Mouse (Mus musculus) adrenal gland, postnatal 10 days (tissue): ENCODE results near the gene Spef1. TPM values are rescaled to one million over a fixed set of nuclear protein-coding genes. Genes with fewer than 3 reads are reported as not detected.
"Not testable (repeated sequence)": the region's sequence is repeated elsewhere in the genome, so short reads cannot be mapped to it uniquely, and the experiment has no call there.

Experiments used
- DNase-seq: peaks from one replicate; pipeline ENCODE4 v3.0.0; 2021; ENCODE audit warnings: mixed read lengths
- long read RNA-seq, 2 experiments: library from polyadenylated mRNA; stranded (forward); transcript quantifications; one replicate each; pipeline ENCODE4 v2.0.0; 2021
- total RNA-seq, 2 experiments: library from RNA; stranded (reverse); gene quantifications; 2 replicates each; pipeline ENCODE4 v1.2.3; 2021

Gene Spef1
- total RNA-seq: 10 to 100 TPM in 1 of 2 experiments, 1 to 10 TPM in 1; 7.4 to 10.5 TPM
- long read RNA-seq, experiment 1, partial matches to known transcripts: 0 of 3 reads
- long read RNA-seq, experiment 1, other reads (novel, unspliced or antisense): 1 of 3 reads
- long read RNA-seq, experiment 2, partial matches to known transcripts: 0 of 5 reads
- long read RNA-seq, experiment 2, other reads (novel, unspliced or antisense): 4 of 5 reads

DNA sequence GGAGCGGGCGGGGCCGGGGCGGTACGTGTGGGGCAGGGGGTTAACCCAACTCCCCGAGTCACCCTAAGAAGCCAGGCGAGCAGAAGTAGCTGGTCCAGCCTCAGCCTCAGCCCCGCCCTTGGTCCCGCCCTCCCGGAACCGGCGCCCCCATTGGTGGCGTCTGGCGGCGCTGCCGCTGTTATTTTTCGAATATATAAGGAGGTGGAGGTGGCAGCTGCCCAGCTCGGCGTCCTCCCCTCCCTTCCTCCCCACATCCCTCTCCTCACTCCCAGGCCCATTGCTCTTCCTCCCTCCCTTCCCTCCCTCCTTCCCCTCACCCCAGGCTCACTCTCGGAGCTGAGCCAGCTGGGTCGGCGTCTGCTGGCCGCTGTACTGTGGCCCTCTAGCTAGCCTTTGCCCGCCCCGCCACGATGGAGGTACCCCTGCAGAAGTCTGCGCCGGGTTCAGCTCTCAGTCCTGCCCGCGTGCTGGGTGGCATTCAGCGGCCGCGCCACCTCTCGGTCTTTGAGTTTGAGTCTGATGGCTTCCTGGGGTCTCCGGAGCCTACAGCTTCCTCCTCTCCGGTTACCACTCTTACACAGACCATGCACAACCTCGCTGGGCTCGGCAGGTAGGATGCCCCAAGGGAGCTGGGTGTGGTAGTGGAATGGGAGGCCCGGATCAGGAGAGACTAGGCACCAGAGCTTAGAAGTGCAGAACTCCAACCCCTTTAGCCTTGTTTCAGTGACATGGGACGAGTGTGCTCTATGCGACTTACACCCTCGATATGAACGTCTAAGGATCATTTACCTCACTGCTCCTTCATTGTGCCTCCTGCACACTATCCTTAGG lies at the start of gene Spef1, which contains the start of gene Cdc25b:
Gene Spef1 (minus strand): TSS at position 512 of the 831 bp plus-strand sequence.
Gene Cdc25b (plus strand): TSS at position 179 of the 831 bp plus-strand sequence.
- DNase-seq: peak; percentile 91

DNA sequence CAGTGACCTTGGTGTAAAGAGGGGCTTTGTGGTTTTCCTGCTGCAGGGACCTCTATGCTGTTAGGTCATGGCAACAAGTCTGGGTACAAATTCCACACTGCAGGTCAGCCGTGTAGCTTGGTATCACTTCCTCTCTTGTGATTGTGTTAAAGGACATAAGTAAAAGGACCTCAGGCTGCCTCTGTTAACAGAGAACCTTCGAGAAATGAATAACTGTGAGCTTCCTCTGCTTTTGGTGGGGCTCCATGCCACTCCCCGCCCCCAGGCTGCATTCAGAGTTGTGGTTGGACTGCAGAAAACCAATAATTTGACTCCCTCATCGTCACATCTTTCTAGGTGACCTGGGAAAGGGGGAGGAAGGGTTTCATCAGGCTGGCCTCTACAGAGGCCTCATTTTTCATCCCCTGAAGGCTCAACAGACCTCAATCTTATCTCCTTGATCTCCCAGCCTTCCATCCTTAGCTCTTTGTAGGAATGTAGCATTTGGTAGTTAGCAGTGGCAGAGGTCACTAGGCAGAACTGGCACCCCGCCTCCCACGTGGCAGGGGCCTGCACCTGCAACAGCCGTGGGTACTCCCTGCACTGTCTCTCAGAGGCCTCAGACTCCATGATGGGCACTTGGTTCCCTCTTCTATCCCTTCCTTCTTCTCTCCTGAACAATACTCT lies 48.0 kb upstream of the Spef1 start:
- peak; percentile 37 for DNase-seq

DNA sequence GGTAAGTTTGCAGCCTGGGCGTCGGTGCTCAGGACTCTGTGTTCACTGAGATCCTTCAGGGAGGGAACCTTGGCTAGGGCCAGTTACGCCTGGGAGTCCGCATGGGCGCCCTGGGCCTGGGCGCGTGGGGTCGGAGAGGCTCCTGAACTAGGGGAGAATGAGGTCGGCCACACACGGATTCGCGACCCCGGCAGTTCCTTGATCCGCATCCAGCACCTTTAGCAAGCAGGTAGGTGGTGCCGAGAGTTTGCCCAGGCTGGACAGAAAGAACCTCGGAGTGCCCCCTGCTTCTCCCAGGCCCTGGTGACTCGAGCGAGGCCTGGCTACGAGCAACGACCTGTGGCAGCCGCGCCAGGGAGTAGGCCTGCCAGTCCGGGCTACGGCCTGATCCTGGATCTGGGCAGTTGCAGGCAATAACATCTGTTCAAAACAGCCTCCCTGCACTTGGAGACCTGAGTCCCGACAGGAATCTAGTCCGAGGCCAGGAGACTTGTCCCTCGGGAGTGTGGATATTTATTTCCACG lies 47.1 kb upstream of the Spef1 start:
- peak; percentile 58 for DNase-seq

DNA sequence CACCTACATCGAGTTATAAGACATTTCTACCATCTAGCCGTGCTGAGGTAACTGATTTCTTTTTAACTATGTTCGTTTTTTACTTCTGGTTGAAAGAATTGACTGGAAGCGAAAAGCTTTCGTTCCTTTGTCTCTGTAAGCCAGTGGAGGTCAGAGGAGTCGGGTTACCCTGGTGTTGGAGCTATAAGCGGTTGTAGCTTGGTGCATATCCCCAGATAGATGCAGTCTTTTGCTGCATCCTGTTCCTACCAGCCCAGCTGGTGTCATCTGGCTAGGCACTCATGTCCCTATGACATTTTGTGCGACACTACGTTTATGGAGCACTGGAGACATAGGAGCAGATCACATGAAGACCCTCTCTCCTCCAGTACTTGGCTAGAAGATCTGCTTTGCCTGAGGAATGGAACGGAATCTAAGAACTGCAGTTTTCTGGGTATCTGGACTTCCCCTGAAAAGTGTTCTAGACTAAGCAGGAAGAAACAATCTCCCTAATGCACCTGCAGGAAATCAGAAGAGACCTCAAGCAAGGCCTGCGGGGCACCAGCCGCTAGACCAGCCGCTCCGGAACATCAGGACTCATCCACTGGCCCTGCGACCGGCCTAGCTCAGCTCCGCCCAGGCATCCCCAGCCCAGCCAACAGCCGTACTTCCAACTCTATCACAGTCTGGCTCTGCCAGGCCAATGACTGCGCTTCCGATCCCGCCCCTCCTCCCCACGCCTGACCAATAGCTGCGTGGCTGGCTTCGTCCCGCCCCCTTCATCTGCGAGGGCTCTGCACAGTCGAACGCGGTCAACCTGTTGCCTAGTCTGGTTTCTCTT lies 46.4 kb upstream of the Spef1 start, which contains the start of gene Mavs:
Gene Mavs (plus strand): TSS at position 757 of the 820 bp plus-strand sequence.
- DNase-seq: peak; percentile 97

DNA sequence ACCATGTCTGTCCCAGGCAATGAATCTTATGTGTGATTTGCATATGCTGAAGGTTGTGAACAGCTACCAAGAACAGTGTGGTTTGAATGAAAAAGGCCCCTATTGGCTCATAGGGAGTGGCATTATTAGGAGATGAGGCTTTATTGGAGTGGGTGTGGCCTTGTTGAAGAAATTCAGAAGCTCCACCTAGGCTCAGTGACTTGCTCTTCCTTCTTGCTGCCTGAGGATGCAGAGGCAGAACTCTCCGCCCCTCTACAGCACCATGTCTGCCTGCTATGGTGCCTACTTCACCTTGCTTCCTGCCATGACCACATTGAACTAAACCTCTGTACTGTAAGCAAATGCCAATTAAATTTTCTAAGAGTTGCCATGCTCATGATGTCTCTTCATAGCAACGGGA lies 45.5 kb upstream of the Spef1 start:
- no peak for DNase-seq

DNA sequence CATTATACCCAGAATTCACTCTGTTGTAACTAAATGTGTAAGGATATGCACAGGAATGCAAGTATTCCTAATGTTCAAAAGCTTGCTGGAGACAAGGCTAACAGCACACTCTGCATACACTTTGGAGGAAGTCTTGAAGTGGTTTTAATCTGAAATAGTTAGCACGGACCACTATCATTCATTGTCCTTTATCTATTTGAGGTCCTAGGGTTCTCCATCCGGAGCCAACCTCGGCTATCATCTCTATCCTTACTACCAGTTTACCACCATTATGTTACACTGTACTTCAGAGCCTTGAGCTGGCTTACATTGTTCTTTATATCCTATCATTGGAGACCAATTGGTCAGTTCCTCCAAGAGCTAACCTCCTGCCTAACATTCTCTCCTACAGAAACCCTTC lies 40.2 kb upstream of the Spef1 start:
- DNase-seq: no peak

DNA sequence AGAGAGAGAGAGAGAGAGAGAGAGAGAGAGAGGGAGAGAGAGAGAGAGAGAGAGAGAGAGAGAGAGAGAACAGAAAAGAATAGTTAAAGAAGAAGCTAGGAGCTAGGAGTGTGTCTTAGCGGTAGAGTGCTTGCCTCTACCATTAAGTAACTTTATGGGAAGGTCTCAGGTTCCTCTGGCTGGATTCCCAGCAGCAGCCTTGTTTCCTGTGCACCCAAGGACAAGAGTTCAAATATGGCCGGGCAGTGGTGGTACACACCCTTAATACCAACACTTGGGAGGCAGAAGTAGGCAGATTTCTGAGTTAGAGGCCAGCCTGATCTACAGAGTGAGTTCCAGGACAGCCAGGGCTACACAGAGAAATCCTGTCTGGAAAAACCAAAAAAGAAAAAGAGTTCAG lies 39.6 kb upstream of the Spef1 start:
- DNase-seq: not testable (repeated sequence)

DNA sequence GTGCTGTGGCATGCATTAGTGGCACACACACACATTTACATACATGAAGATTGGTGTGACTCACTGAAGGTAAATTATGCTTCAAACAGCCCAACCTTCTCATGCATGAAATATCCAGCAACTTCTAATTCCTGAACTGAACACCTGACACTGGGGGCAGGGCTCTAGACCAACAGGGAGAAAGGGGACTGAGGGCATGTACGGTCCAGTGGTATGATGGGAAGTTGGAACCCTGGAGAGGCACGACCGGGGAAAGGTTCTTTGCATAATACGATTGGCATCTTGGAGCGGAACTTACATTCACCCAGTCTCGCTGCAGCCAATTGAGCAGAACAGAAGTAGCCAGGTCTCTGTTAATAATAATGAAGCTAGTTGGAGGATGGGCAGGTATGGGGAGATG lies 38.1 kb upstream of the Spef1 start:
- no peak for DNase-seq

DNA sequence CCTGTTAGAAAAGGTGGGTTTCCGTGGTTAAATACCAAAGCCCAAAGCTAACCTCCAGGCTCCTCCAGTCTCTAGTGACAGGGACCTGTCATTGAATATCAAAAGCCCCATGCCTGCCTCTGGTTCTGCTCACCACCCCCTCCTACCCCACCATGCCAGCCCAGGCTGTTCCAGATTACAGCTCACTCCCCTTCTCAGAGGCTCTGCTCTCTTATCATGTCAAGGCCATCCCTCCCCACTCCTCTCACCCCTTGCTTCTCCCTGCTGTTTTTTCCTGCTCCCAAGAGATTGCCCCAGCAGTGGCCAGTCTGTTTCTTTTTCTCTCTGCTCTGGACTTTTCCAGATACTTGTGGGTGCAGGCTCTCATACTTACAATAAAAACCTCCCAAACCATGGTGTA lies 36.5 kb upstream of the Spef1 start:
- peak; percentile 35 for DNase-seq

DNA sequence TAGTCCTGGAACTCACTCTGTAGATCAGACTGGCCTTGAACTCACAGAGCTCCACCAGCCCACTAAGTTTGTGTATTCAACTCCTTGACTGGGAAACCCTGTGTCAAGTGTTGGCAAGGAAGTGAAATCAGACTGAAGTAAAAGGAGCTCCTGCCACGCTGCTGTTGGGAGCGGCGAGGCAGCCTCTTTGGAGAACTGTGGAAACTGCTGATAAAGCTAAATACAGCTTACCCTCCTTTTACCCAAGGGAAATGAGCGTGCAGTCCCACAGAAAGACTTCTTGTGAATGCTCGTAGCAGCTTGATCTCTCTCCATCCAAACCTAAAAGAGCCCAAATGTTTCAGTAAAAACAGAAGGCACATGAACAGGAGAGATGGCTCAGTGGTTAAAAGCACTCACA lies 35.5 kb upstream of the Spef1 start:
- DNase-seq: no peak

DNA sequence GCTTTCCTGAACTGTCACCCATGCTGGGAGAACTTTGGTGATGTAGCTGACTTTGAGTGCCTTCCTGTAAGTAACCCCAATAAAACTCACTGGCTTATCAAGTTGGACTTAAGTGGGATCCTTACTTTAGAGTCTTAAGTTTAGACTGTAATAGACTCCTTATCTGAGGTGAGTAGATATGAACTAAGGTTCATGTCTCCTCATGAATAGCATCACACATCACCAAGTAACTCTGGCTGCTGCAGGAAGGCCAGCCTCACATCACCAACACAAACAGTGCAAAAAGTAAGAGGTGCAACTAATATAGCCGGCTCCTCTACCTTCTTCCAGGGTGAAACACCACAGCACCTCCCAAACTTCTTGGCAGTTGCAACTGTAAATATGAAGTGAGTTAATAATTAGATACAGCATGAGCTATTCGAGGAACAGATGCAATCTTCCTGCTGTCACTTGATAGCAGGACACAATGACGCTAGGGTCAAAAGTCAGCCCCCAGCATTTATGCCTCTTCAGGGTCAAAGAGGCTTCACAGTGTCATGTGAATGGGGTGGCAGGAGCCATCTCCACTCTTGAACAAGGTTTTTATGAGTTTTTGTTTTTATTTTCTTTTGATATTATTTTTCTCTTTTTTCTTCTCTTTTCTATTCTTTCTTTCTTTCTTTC lies 34.9 kb upstream of the Spef1 start:
- no peak for DNase-seq

DNA sequence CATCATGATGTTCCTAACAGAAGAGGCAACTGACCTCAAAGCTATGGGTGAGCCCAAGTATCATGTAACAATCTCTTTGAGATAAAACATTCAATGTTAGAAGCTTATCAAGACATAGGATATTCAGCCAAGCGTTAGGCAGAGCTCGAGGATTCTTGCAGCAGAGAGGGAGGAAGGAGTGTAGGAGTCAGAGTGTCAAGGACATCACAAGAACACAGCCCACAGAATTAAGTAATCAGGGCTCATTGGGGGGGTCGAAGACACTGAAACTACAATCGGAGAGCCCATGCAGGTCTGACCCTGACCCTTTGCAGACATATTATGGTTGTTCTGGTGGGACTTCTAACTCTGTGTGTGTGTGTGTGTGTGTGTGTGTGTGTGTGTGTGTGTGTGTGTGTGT lies 32.9 kb upstream of the Spef1 start:
- DNase-seq: no peak

DNA sequence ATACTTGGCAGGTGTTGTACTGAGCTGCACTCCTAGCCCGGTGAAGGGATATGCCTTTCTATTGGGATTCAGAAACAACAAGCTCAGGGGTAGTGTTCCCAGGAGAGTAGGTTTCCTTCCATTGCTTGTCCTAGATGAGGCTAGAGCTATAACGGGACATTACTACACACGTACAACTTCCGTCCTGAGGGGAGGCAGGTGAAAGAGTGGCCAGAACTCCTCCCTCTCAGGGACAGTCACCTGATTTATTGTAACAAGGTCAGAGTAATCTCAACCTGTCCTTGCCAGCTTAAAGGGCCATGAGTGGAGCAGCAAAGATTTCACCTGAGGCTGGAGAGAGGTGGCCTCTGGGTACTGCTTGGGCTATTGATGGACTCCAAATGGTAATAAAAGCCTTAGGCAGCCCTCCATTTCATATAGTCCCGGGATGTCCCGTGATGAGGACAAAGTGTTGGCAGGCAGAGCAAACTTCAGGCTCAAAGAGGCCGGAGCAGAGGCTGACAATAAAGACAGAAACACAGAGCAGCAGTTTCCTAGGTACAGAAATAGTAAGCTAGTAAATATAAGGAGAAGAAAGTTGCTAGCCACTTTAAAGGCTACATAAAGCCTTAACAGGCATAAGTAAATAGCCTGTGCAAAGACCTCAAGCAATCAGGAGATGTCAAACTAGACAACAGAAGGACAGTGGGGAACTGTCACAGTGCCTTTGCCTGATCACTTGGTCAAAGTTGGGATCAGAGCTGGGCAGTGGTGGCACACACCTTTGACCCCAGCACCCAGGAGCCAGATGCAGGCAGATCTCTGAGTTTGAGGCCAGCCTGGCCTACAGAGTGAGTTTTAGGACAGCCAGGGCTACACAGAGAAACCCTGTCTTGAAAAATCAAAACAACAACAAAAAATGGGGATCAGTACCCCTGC lies 29.1 kb upstream of the Spef1 start:
- DNase-seq: peak; percentile 41

DNA sequence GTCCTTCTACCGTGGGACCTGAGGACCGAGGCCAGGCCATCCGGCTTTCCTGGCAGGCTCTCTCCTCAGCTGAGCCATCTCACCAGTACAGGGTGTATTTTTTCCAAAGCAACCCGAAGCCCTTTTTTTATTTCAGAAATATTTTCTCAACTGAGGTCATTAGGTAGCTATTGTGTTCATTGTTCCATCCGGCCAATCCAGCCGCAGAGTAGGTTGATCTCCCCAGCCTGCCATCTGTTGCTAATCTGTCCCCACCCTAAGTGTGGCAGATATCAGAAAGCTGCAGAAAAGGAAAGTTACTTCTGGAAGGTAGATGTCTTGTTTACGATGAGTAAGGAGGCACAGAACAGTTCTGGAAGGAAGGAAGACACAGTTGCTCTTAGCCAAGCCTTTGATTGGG lies 26.7 kb upstream of the Spef1 start:
- DNase-seq: no peak

DNA sequence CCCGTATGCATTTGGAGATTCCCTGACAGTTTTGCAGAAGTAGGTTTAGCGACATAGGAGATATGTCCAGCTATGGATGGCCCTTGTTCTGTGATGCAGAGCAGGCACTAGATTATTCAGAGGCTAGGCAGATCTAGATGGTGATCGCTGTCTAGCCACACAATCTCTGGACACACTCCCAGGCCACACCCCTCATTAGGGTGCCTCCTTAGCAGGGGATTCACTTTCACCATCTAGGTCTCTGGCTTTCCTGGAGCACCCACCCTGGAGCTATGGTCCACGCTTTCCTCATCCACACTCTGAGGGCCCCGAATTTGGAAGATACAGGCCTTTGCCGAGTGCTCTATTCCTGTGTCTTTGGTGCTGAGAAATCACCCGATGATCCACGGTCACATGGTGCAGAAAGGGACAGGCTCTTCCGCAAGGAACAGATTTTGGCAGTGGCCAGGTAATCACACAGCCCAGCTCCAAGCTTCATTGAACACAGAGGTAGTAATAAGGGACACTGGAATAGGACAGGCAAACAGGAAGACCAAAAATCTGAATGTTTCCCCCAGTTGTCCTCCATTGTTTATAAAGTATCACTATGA lies 24.0 kb upstream of the Spef1 start:
- DNase-seq: peak; percentile 57

DNA sequence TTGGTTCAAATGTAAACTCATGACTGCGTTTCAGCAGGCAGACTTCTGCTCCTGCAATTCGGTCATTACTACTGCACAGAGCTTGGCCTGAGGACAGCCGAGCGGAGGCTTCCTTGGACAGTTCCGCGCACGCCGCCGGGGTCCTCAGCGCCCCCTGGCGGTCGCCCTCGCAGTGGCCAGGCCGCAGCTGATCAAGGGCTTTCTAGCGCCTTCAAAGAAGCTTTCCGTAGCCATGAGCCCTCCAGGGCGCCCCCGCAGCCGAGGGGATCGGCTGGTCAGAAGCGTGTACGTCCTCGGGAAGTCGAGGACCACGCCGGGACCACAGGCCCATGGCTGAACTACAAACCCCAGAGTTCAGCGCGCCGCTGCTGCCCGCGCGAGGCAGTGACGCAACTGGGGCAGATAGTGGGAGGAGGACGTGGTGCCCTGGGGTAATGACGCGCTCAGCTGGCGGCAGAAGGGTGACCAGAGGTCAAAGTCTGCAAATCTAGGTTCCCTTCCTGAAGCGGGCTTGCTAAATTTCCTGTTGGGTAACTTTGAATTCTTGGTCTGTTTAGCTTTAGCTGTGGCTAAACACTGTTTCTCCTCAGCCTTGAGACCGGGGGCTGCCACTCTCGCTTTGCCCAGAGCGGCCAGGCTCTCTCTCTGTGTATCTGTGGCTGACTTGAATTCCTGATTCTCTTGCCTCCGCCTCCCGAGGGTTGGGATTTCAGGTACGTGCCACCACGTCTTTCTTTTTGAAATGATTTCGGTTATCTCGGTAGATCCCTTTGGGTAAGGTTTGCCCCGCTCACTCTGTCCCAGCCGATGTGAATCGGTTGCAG lies 23.1 kb upstream of the Spef1 start:
- DNase-seq: peak; percentile 97

DNA sequence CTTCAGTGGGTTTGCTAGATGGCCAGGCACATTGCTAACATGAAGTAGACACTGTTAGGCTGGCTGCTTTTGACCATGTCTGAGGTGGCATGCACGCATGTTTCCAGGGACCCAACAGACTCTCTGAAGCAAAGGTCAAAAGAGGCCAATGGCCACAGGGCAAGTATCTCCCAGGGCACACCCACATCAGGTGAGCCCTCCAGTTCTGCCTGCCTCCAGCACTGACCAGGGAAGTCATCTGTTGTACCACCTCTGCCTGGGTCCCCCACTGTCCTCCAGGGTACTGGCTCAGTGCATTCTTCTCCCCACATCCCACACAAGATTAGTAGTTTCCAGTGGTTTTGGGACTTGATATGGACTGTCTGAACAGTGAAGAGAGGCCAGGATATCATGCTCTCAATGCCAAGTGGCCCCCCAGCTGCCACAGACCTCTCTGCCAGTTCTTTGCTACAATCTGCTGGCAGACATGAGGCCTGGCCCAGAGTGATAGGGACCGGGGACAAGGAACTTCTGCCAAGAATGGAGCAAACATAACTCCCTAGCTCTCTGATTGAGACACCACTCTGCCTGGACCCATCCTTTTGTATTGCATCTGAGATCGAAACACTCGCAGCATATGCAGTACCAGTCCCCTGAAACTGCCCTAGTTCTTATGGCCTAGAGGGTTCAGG lies 22.2 kb upstream of the Spef1 start:
- no peak for DNase-seq

DNA sequence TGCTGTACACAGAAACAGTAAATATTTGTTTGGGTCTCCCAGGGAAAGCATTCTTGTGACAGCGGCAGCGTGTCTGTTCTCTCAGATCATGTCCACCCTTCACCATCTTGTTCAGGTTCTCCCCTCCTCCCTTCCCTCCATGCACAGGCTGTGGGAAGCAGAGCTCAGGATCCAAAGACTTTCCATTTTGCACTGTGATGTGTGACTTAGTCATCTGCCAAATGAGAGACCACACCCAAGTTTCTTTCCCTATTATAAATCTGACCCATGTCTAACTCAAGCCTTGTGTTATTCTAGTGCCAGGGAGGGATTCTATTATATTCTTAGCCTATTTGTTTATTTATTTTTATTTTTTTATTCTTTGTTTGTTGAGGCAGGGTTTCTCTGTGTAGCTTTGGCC lies 21.3 kb upstream of the Spef1 start:
- no peak for DNase-seq
